Comparison of ENCODE assay signal across 20 mouse cellular contexts in genomic region chr15:67460384-67460783, GRCm38 (mm10).
A peak's percentile ranks its signal among the peaks of the same experiment; 100 is the strongest.
DNase-seq lines count a peak whose midpoint lies in the region; ATAC-seq lines count a peak whose summit lies in the region.
"Had no signal": no experiment of that assay in that cellular context is flagged by ENCODE, and none has a peak within 500 bp of the region (broad histone marks: within the 10 kb centered on the region; RNA-seq: fewer than 3 reads in every experiment).

No protein-coding gene starts in this region.

- no peaks in the 10 kb centered on the region for H3K36me3 ChIP-seq in hindbrain, embryonic 13.5 days
- H3K36me3 ChIP-seq: embryonic facial prominence, embryonic 12.5 days; hindbrain, embryonic 15.5 days; kidney, embryonic 15.5 days; limb, embryonic 15.5 days had no signal

- no peaks in the 10 kb centered on the region for H3K27me3 ChIP-seq in hindbrain, embryonic 13.5 days
- H3K27me3 ChIP-seq: embryonic facial prominence, embryonic 12.5 days; hindbrain, embryonic 15.5 days; kidney, embryonic 15.5 days; limb, embryonic 15.5 days had no signal

- DNase-seq in heart, adult 8-10 months (ENCODE audit: low spot score), result peak; percentile 16
- no peak for DNase-seq in heart, adult 11 months
- peak; percentile 1 for DNase-seq in spleen, adult 12 weeks (ENCODE audit: low spot score)
- no peak for DNase-seq in spleen, postnatal 14 days (ENCODE audit: low spot score in 2 of 2)
- peak; percentile 24 to 26 for DNase-seq in heart, postnatal 10 days
- DNase-seq in right cerebral cortex, adult 2 months (ENCODE audit: low spot score in 2 of 2), result no peak
- DNase-seq: adrenal gland, adult 8-10 months; cerebellum, adult 8-10 months; gastrocnemius, postnatal 36 days; lung, adult 2 months; right cerebral cortex, postnatal 25 days; thymus, postnatal 14 days had no signal

- no peak overlapping the region for H3K4me2 ChIP-seq in hindbrain, embryonic 13.5 days
- H3K4me2 ChIP-seq: embryonic facial prominence, embryonic 12.5 days; hindbrain, embryonic 15.5 days; kidney, embryonic 15.5 days; limb, embryonic 15.5 days had no signal

- no peak overlapping the region for H3K27ac ChIP-seq in hindbrain, embryonic 13.5 days
- H3K27ac ChIP-seq: embryonic facial prominence, embryonic 12.5 days; hindbrain, embryonic 15.5 days; kidney, embryonic 15.5 days; limb, embryonic 15.5 days had no signal

- H3K9ac ChIP-seq in hindbrain, embryonic 13.5 days, result no peak overlapping the region
- H3K9ac ChIP-seq: embryonic facial prominence, embryonic 12.5 days; hindbrain, embryonic 15.5 days; kidney, embryonic 15.5 days; limb, embryonic 15.5 days had no signal

- H3K9me3 ChIP-seq in hindbrain, embryonic 13.5 days, result no peaks in the 10 kb centered on the region
- H3K9me3 ChIP-seq: embryonic facial prominence, embryonic 12.5 days; hindbrain, embryonic 15.5 days; kidney, embryonic 15.5 days; limb, embryonic 15.5 days had no signal

- intact Hi-C loops in heart, postnatal 10 days (cut with DNase I), result no loop called here

- ATAC-seq in hindbrain, embryonic 13.5 days (ENCODE audit: low FRiP score), result no peak
- ATAC-seq: forebrain, embryonic 16.5 days; intestine, embryonic 16.5 days; midbrain, embryonic 16.5 days had no signal

- no peaks in the 10 kb centered on the region for H3K4me1 ChIP-seq in hindbrain, embryonic 13.5 days (replicated peaks)
- H3K4me1 ChIP-seq: embryonic facial prominence, embryonic 12.5 days; hindbrain, embryonic 15.5 days; kidney, embryonic 15.5 days; limb, embryonic 15.5 days had no signal

- H3K4me3 ChIP-seq in hindbrain, embryonic 13.5 days, result no peak overlapping the region
- H3K4me3 ChIP-seq: embryonic facial prominence, embryonic 12.5 days; hindbrain, embryonic 15.5 days; kidney, embryonic 15.5 days; limb, embryonic 15.5 days had no signal

- 80% methylated on average over 1 of the region's 1 CpGs for WGBS in hindbrain, embryonic 13.5 days

Comparison
In these comparisons a context has a peak if more than half of its experiments do, and no peak if none do; other contexts are left out.
1. DNase-seq: peak in heart, adult 8-10 months (single experiment), spleen, adult 12 weeks (single experiment) and heart, postnatal 10 days (2 of 2); none in heart, adult 11 months (single experiment), spleen, postnatal 14 days (0 of 2) and right cerebral cortex, adult 2 months (0 of 2).